ENCODE assay signal across 11 mouse cellular contexts in the genomic region with DNA sequence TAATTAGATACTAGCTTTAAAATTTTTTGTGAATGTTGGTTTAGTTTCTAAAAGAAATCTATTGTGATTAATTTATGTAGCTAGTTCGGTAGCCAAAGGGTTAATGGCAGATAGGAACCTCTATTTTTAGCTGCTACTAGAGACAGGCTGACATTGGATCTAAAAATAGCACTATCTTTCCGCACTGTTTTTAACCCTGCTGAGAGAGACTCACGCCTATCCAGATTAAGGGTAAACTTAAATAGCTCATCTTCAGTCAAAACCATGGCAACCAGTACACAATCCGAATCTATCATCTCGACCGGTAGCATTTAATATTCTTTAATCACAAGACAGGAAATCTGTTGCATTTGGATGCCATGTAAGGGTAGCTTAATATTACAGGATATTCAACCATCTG. TPM values are rescaled to one million over a fixed set of nuclear protein-coding genes. Genes with fewer than 3 reads are reported as not detected.
DNase-seq lines count a peak whose midpoint lies in the region; ATAC-seq lines count a peak whose summit lies in the region.
"Had no signal": no experiment of that assay in that cellular context is flagged by ENCODE, and none has a peak within 500 bp of the region (broad histone marks: within the 10 kb centered on the region; RNA-seq: fewer than 3 reads in every experiment).

No protein-coding gene starts in this region.

- H3K4me2 ChIP-seq in heart, embryonic 11.5 days, result no peak overlapping the region
- H3K4me2 ChIP-seq: liver, embryonic 15.5 days had no signal

- DNase-seq in heart, embryonic 10.5 days (ENCODE audit: low spot score), result no peak
- peak; percentile 30 for DNase-seq in retina, postnatal 1 day
- no peak for DNase-seq in retina, embryonic 14.5 days (ENCODE audit: low spot score)
- DNase-seq in embryo, embryonic 11 days, result peak; percentile 20
- no peak for DNase-seq in thymus, adult 18-20 months
- DNase-seq: adrenal gland, adult 8-10 months; cerebellum, adult 9-11 months; kidney, postnatal 4 days had no signal

- WGBS in heart, embryonic 10.5 days, result 18% methylated on average over 6 of the region's 6 CpGs
- 17% methylated on average over 6 of the region's 6 CpGs for WGBS in heart, embryonic 11.5 days (ENCODE audit: insufficient replicate concordance)

- H3K27me3 ChIP-seq in heart, embryonic 10.5 days (ENCODE audit: insufficient read depth, poor library complexity, severe bottlenecking), result no peaks in the 10 kb centered on the region
- no peaks in the 10 kb centered on the region for H3K27me3 ChIP-seq in heart, embryonic 11.5 days (ENCODE audit: control insufficient read depth, insufficient read depth, low read length)
- H3K27me3 ChIP-seq: liver, embryonic 15.5 days had no signal

- no peaks in the 10 kb centered on the region for H3K9me3 ChIP-seq in heart, embryonic 10.5 days
- 0 out of 2 replicates have a peak, but pooled peaks cover 2% of the 10 kb centered on the region for H3K9me3 ChIP-seq in heart, embryonic 11.5 days (replicated peaks; ENCODE audit: control insufficient read depth, low read length)
- H3K9me3 ChIP-seq: liver, embryonic 15.5 days had no signal

- H3K9ac ChIP-seq in heart, embryonic 11.5 days (ENCODE audit: low read depth, low read length), result no peak overlapping the region
- H3K9ac ChIP-seq: liver, embryonic 15.5 days had no signal

- H3K27ac ChIP-seq in heart, embryonic 10.5 days, result peak overlapping the region; percentile 79; the same call in 1 of the 2 replicates
- H3K27ac ChIP-seq in heart, embryonic 11.5 days (ENCODE audit: low read depth, low read length), result no peak overlapping the region
- H3K27ac ChIP-seq: liver, embryonic 15.5 days had no signal

- H3K4me3 ChIP-seq in heart, embryonic 10.5 days, result no peak overlapping the region
- H3K4me3 ChIP-seq in heart, embryonic 11.5 days (ENCODE audit: low read depth, low read length), result no peak overlapping the region
- H3K4me3 ChIP-seq: liver, embryonic 15.5 days had no signal

- ATAC-seq in heart, embryonic 11.5 days (replicated peaks; ENCODE audit: insufficient number of reproducible peaks, low FRiP score, low TSS enrichment), result no peak
- no peak for ATAC-seq in frontal cortex, adult (ENCODE audit: low TSS enrichment)

- H3K36me3 ChIP-seq in heart, embryonic 10.5 days, result no peaks in the 10 kb centered on the region
- H3K36me3 ChIP-seq in heart, embryonic 11.5 days (ENCODE audit: control insufficient read depth, insufficient read depth, low read length), result no peaks in the 10 kb centered on the region
- H3K36me3 ChIP-seq: liver, embryonic 15.5 days had no signal

- H3K4me1 ChIP-seq in heart, embryonic 10.5 days, result peaks cover 5% of the 10 kb centered on the region; the same call in 1 of the 2 replicates
- 0 out of 2 replicates have a peak, but pooled peaks cover 3% of the 10 kb centered on the region for H3K4me1 ChIP-seq in heart, embryonic 11.5 days (ENCODE audit: control insufficient read depth, insufficient read depth, low read length)
- H3K4me1 ChIP-seq: liver, embryonic 15.5 days had no signal

RNA-seq across cellular contexts. Expression of a gene that starts 24.0 kb away (rescaled TPM):
- polyA plus RNA-seq in heart, embryonic 10.5 days (2016; fragmentation: Nextera tagmentation; extraction: Ambion mirVana), result 0.28 and 0.62 TPM in 2 replicates
- 0.25 and 0.44 TPM in 2 replicates for polyA plus RNA-seq in heart, embryonic 11.5 days (2014; fragmentation: Nextera tagmentation; extraction: Ambion mirVana)

RNA-seq across cellular contexts. Expression of a gene that starts 25.8 kb away (rescaled TPM):
- polyA plus RNA-seq in heart, embryonic 10.5 days (2016; fragmentation: Nextera tagmentation; extraction: Ambion mirVana), result 12.2 and 14.2 TPM in 2 replicates
- polyA plus RNA-seq in heart, embryonic 11.5 days (2014; fragmentation: Nextera tagmentation; extraction: Ambion mirVana), result 11.8 and 14.6 TPM in 2 replicates

Comparison
In these comparisons a context has a peak if more than half of its experiments do, and no peak if none do; other contexts are left out.
1. DNase-seq: peak in retina, postnatal 1 day (single experiment) and embryo, embryonic 11 days (single experiment); none in heart, embryonic 10.5 days (single experiment), retina, embryonic 14.5 days (single experiment) and thymus, adult 18-20 months (0 of 2).